Mouse (Mus musculus) kidney, embryonic 16.5 days (tissue): ENCODE results near the gene Gm21812. TPM values are rescaled to one million over a fixed set of nuclear protein-coding genes. Genes with fewer than 3 reads are reported as not detected.
"Not testable (repeated sequence)": the region's sequence is repeated elsewhere in the genome, so short reads cannot be mapped to it uniquely, and the experiment has no call there.

ENCODE experiments used
- ATAC-seq: fragments of 200-750 bp; cut with Nextera tagmentation; 2 replicates; pipeline ENCODE4 v1.8.0; 2017; ENCODE audit warnings: moderate TSS enrichment; ENCODE audit not compliant: low FRiP score, low TSS enrichment
- H3K27ac ChIP-seq: fragments of 300-500 bp; sonication (generic); 2 replicates; pipeline ENCODE4 v1.5.1; 2014; ENCODE audit warnings: low read length
- H3K27me3 ChIP-seq: fragments of 300-500 bp; sonication (generic); 2 replicates; pipeline ENCODE4 v1.6.1; 2014; ENCODE audit warnings: low read length, control low read depth, mixed read lengths; ENCODE audit not compliant: insufficient read depth
- H3K36me3 ChIP-seq: fragments of 300-500 bp; sonication (generic); 2 replicates; pipeline ENCODE4 v1.6.1; 2014; ENCODE audit warnings: low read length, control low read depth, mixed read lengths; ENCODE audit not compliant: insufficient read depth
- H3K4me1 ChIP-seq: fragments of 300-500 bp; sonication (generic); 2 replicates; pipeline ENCODE4 v1.6.1; 2014; ENCODE audit warnings: low read length, control low read depth, mixed read lengths; ENCODE audit not compliant: insufficient read depth
- H3K4me2 ChIP-seq: fragments of 300-500 bp; sonication (generic); replicated peaks from 2 replicates; pipeline ENCODE4 v1.6.1; 2014; ENCODE audit warnings: low read depth, low read length
- H3K4me3 ChIP-seq: fragments of 300-500 bp; sonication (generic); 2 replicates; pipeline ENCODE4 v1.5.1; 2014; ENCODE audit warnings: mild to moderate bottlenecking, low read length
- H3K9ac ChIP-seq: fragments of 300-500 bp; sonication (generic); replicated peaks from 2 replicates; pipeline ENCODE4 v1.6.1; 2014; ENCODE audit warnings: low read length
- H3K9me3 ChIP-seq: fragments of 300-500 bp; sonication (generic); 2 replicates; pipeline ENCODE4 v1.6.1; 2016; ENCODE audit warnings: low read length, control low read depth
- WGBS: fragments of 180-500 bp; shearing (Covaris S2); extraction: QIAGEN DNeasy Blood & Tissue Kit; methylation state at CpG from one replicate; pipeline ENCODE4 v1.1.7; 2014; 5-methylcytosine and 5-hydroxymethylcytosine counted together
- polyA plus RNA-seq: library from polyadenylated mRNA; unstranded; fragments of >200 nt; fragmentation: Nextera tagmentation; extraction: Ambion mirVana; gene quantifications from 2 replicates; pipeline ENCODE4 v1.2.1, GENCODE M21; 2015

The Gm21812 gene
- not detected in 2 replicates for polyA plus RNA-seq

DNA sequence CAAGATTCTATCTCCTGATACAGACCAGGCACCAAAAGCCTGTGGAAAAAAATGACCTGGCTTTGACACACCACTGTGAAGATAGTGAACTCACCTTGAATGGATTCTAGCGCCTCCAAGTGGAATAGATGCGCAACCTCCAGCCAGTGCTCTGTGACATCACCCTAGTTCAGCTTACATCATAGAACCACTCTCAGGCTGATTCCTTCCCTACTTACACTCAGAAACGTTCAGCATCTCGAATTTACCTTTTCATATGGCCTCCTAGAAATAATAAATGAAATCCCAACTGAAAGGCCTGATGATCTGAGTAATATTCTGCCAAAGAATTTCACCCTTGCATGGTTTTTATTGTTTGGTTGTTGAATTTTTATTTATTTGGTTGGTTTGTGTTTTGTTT is at the start of gene Gm21812:
Gene Gm21812, minus strand, starts transcription at position 101 of the 400 bp plus-strand sequence.
- H3K4me1 ChIP-seq, H3K4me3 ChIP-seq, H3K9ac ChIP-seq, H3K4me2 ChIP-seq, H3K27me3 ChIP-seq, H3K9me3 ChIP-seq, H3K27ac ChIP-seq, H3K36me3 ChIP-seq, ATAC-seq: not testable (repeated sequence)
- WGBS: no CpG with 5 or more reads among the region's 4 CpGs

Other genes starting within 250 kb of the Gm21812 start
- gene Gm21292, start 213.3 kb downstream of the Gm21812 start, polyA plus RNA-seq: not detected in 2 replicates
- gene Gm21721, start 145.0 kb downstream of the Gm21812 start, polyA plus RNA-seq: not detected in 2 replicates
- gene Gm21874, start 69.0 kb upstream of the Gm21812 start, polyA plus RNA-seq: not detected in 2 replicates